Mouse (Mus musculus): ENCODE results near the gene Olfr12.

DNA sequence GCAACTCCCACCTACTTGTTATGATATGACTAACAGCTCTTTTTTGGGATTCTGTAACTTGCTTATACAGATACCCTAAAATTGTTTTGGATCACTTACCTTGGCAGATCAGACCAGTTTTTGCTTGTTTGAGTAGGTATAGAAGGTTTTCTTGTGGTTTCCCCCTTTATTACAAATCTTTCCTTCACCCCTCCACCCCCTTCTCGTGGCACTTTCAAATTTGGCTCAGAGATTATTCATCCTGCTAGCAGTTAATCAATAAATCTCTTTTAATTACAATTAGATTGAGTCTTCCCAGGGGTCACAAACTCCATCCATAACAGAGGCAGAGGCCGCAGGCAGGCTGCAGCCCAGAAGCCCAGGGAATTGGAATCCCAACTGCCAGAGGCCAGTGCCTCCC lies at the start of gene Olfr12:
- no peak for TF ChIP-seq POLR2A (IDR thresholded peaks at IDR 0.05; ENCODE audit: extremely low read depth, insufficient read depth, low read length)
- TF ChIP-seq CTCF (IDR thresholded peaks at IDR 0.05; ENCODE audit: low read depth, low read length) = no peak

Measured in liver, adult 2 months (tissue).